Mouse (Mus musculus) hindbrain, embryonic 15.5 days (tissue): Measurements from ENCODE around the gene Kcnk5. TPM values are rescaled to one million over a fixed set of nuclear protein-coding genes. Genes with fewer than 3 reads are reported as not detected.
A peak's percentile ranks its signal among the peaks of the same experiment; 100 is the strongest.

Source experiments
- ATAC-seq: fragments of 200-750 bp; cut with Nextera tagmentation; 2 replicates; pipeline ENCODE4 v1.8.0; 2017; ENCODE audit warnings: low read depth, moderate number of reproducible peaks, moderate TSS enrichment; ENCODE audit not compliant: low FRiP score
- H3K27ac ChIP-seq: fragments of 300-500 bp; sonication (generic); replicated peaks from 2 replicates; pipeline ENCODE4 v1.5.1; 2015; ENCODE audit warnings: mild to moderate bottlenecking, inconsistent platforms
- H3K27me3 ChIP-seq: fragments of 300-500 bp; sonication (generic); 2 replicates; pipeline ENCODE4 v1.6.1; 2015; ENCODE audit warnings: control low read depth, inconsistent platforms
- H3K36me3 ChIP-seq: fragments of 300-500 bp; sonication (generic); 2 replicates; pipeline ENCODE4 v1.6.1; 2015; ENCODE audit warnings: control low read depth, inconsistent platforms
- H3K4me1 ChIP-seq: fragments of 300-500 bp; sonication (generic); replicated peaks from 2 replicates; pipeline ENCODE4 v1.6.1; 2015; ENCODE audit warnings: control low read depth, inconsistent platforms
- H3K4me2 ChIP-seq: fragments of 300-500 bp; sonication (generic); 2 replicates; pipeline ENCODE4 v1.6.1; 2015; ENCODE audit warnings: moderate library complexity, mild to moderate bottlenecking, inconsistent platforms
- H3K4me3 ChIP-seq: fragments of 300-500 bp; sonication (generic); 2 replicates; pipeline ENCODE4 v1.5.1; 2015; ENCODE audit warnings: mild to moderate bottlenecking, inconsistent platforms
- H3K9ac ChIP-seq: fragments of 300-500 bp; sonication (generic); 2 replicates; pipeline ENCODE4 v1.6.1; 2015; ENCODE audit warnings: inconsistent platforms
- H3K9me3 ChIP-seq: fragments of 300-500 bp; sonication (generic); 2 replicates; pipeline ENCODE4 v1.6.1; 2016; ENCODE audit warnings: control low read depth, inconsistent platforms
- WGBS: fragments of 180-500 bp; shearing (Covaris S2); methylation state at CpG from one replicate; pipeline ENCODE4 v1.1.7; 2015; 5-methylcytosine and 5-hydroxymethylcytosine counted together
- polyA plus RNA-seq: library from polyadenylated mRNA; unstranded; fragments of >200 nt; fragmentation: Nextera tagmentation; extraction: Ambion mirVana; gene quantifications from 2 replicates; pipeline ENCODE4 v1.2.1, GENCODE M21; 2015

Kcnk5 gene
- polyA plus RNA-seq, 1 experiment from 2014 or later, result 1.3 TPM

- Histone ChIP-seq H3K36me3 (no peaks in the 10 kb centered on the region), H3K9me3 (no peaks in the 10 kb centered on the region), H3K4me2 (no peak overlapping the region), H3K27ac (no peak overlapping the region), H3K4me1 (no peaks in the 10 kb centered on the region), H3K27me3 (no peaks in the 10 kb centered on the region), H3K4me3 (no peak overlapping the region), H3K9ac (no peak overlapping the region)
- 58% methylated on average over 8 of the region's 8 CpGs for WGBS
- no peak for ATAC-seq
Measured at GRCm38 (mm10) chr14:20158727-20159681, 22.6 kb downstream of the Kcnk5 start.

- WGBS, result 90% methylated on average over 10 of the region's 10 CpGs
- no peak overlapping the region for H3K9ac ChIP-seq
- H3K4me2 ChIP-seq, result no peak overlapping the region
- no peak for ATAC-seq
- no peaks in the 10 kb centered on the region for H3K9me3 ChIP-seq
- no peak overlapping the region for H3K27ac ChIP-seq
- H3K4me1 ChIP-seq, result no peaks in the 10 kb centered on the region
- no peak overlapping the region for H3K4me3 ChIP-seq
- no peaks in the 10 kb centered on the region for H3K27me3 ChIP-seq
- no peaks in the 10 kb centered on the region for H3K36me3 ChIP-seq
Measured at GRCm38 (mm10) chr14:20157595-20157994, 24.0 kb downstream of the Kcnk5 start.

GRCm38 (mm10) chr14:20155718-20156117 is 25.9 kb downstream of the Kcnk5 start:
- H3K27ac ChIP-seq, result no peak overlapping the region
- no peaks in the 10 kb centered on the region for H3K9me3 ChIP-seq
- H3K4me2 ChIP-seq, result no peak overlapping the region
- no peak for ATAC-seq
- H3K4me3 ChIP-seq, result no peak overlapping the region
- H3K4me1 ChIP-seq, result no peaks in the 10 kb centered on the region
- no peak overlapping the region for H3K9ac ChIP-seq
- no peaks in the 10 kb centered on the region for H3K27me3 ChIP-seq
- H3K36me3 ChIP-seq, result no peaks in the 10 kb centered on the region
- WGBS, result 52% methylated on average over 10 of the region's 10 CpGs

GRCm38 (mm10) chr14:20154937-20155336 is 26.7 kb downstream of the Kcnk5 start:
- 92% methylated on average over 4 of the region's 4 CpGs for WGBS
- ATAC-seq, result no peak
- H3K4me2 ChIP-seq, result no peak overlapping the region

GRCm38 (mm10) chr14:20154245-20154644 is 27.4 kb downstream of the Kcnk5 start:
- no peak overlapping the region for H3K4me2 ChIP-seq
- ATAC-seq, result no peak
- no peaks in the 10 kb centered on the region for H3K27me3 ChIP-seq
- H3K4me3 ChIP-seq, result no peak overlapping the region
- no peaks in the 10 kb centered on the region for H3K36me3 ChIP-seq
- H3K9ac ChIP-seq, result no peak overlapping the region
- H3K27ac ChIP-seq, result no peak overlapping the region
- no peaks in the 10 kb centered on the region for H3K4me1 ChIP-seq
- WGBS, result 64% methylated on average over 7 of the region's 7 CpGs
- no peaks in the 10 kb centered on the region for H3K9me3 ChIP-seq

More at GRCm38 (mm10) chr14:20154937-20155336, 26.7 kb downstream of the Kcnk5 start:
- Histone ChIP-seq H3K9ac (no peak overlapping the region), H3K27ac (no peak overlapping the region), H3K4me3 (no peak overlapping the region), H3K36me3 (no peaks in the 10 kb centered on the region), H3K4me1 (no peaks in the 10 kb centered on the region), H3K9me3 (no peaks in the 10 kb centered on the region), H3K27me3 (no peaks in the 10 kb centered on the region)

- H3K9me3 ChIP-seq, result no peaks in the 10 kb centered on the region
- no peaks in the 10 kb centered on the region for H3K27me3 ChIP-seq
- H3K9ac ChIP-seq, result no peak overlapping the region
- H3K27ac ChIP-seq, result no peak overlapping the region
- H3K36me3 ChIP-seq, result no peaks in the 10 kb centered on the region
- H3K4me2 ChIP-seq, result no peak overlapping the region
- no peak for ATAC-seq
- no peaks in the 10 kb centered on the region for H3K4me1 ChIP-seq
- no peak overlapping the region for H3K4me3 ChIP-seq
- 91% methylated on average over 22 of the region's 22 CpGs for WGBS
Measured at GRCm38 (mm10) chr14:20149127-20150080, 32.2 kb downstream of the Kcnk5 start.

- no peaks in the 10 kb centered on the region for H3K4me1 ChIP-seq
- ATAC-seq, result no peak
- no peak overlapping the region for H3K27ac ChIP-seq
- no peaks in the 10 kb centered on the region for H3K36me3 ChIP-seq
- H3K9ac ChIP-seq, result no peak overlapping the region
- WGBS, result 97% methylated on average over 11 of the region's 11 CpGs
- no peak overlapping the region for H3K4me2 ChIP-seq
- H3K4me3 ChIP-seq, result no peak overlapping the region
- no peaks in the 10 kb centered on the region for H3K9me3 ChIP-seq
- no peaks in the 10 kb centered on the region for H3K27me3 ChIP-seq
Measured at GRCm38 (mm10) chr14:20148514-20148913, 33.1 kb downstream of the Kcnk5 start.

- no peak overlapping the region for H3K4me3 ChIP-seq
- WGBS, result 92% methylated on average over 7 of the region's 7 CpGs
- no peaks in the 10 kb centered on the region for H3K4me1 ChIP-seq
Measured at GRCm38 (mm10) chr14:20147854-20148253, 33.8 kb downstream of the Kcnk5 start.

GRCm38 (mm10) chr14:20144093-20144492 is 37.5 kb downstream of the Kcnk5 start:
- 0 out of 2 replicates have a peak, but pooled peaks have one; percentile 12 for ATAC-seq
- no peak overlapping the region for H3K27ac ChIP-seq

More at GRCm38 (mm10) chr14:20147854-20148253, 33.8 kb downstream of the Kcnk5 start:
- Histone ChIP-seq H3K9ac (no peak overlapping the region), H3K36me3 (no peaks in the 10 kb centered on the region), H3K27me3 (no peaks in the 10 kb centered on the region), H3K9me3 (no peaks in the 10 kb centered on the region), H3K4me2 (no peak overlapping the region), H3K27ac (no peak overlapping the region)
- ATAC-seq, result no peak

GRCm38 (mm10) chr14:20138484-20139355 is 42.9 kb downstream of the Kcnk5 start, which contains the start of gene Saysd1:
Gene Saysd1 (minus strand): TSS chr14:20138534.
- WGBS, result 86% methylated on average over 16 of the region's 16 CpGs
- no peaks in the 10 kb centered on the region for H3K4me1 ChIP-seq
- no peak within 1 kb of the TSS for H3K4me2 ChIP-seq
- no peak within 1 kb of the TSS for H3K4me3 ChIP-seq
- H3K27ac ChIP-seq, result no peak within 1 kb of the TSS
- ATAC-seq, result no peak
- H3K27me3 ChIP-seq, result no peaks in the 10 kb centered on the region
- no peaks in the 10 kb centered on the region for H3K9me3 ChIP-seq
- no peak within 1 kb of the TSS for H3K9ac ChIP-seq
- no peaks in the 10 kb centered on the region for H3K36me3 ChIP-seq

More at GRCm38 (mm10) chr14:20144093-20144492, 37.5 kb downstream of the Kcnk5 start:
- 71% methylated on average over 4 of the region's 4 CpGs for WGBS
- Histone ChIP-seq H3K9ac (no peak overlapping the region), H3K27me3 (no peaks in the 10 kb centered on the region), H3K4me3 (no peak overlapping the region), H3K9me3 (no peaks in the 10 kb centered on the region), H3K36me3 (no peaks in the 10 kb centered on the region), H3K4me2 (no peak overlapping the region), H3K4me1 (no peaks in the 10 kb centered on the region)
